Mouse (Mus musculus) testis, adult 2 months (tissue): Measurements from ENCODE around the gene Baz2b. TPM values are rescaled to one million over a fixed set of nuclear protein-coding genes. Genes with fewer than 3 reads are reported as not detected.
A peak's percentile ranks its signal among the peaks of the same experiment; 100 is the strongest.

Source experiments
- H3K27ac ChIP-seq: fragments of 200-500 bp; 2 replicates; pipeline ENCODE4 v1.5.1; 2012; ENCODE audit warnings: low read depth, low read length; ENCODE audit not compliant: control insufficient read depth, insufficient read depth
- H3K27me3 ChIP-seq: fragments of 200-500 bp; 2 replicates; pipeline ENCODE4 v1.6.1; 2012; ENCODE audit warnings: mild to moderate bottlenecking, low read length, moderate library complexity; ENCODE audit not compliant: control insufficient read depth, insufficient read depth
- H3K36me3 ChIP-seq: fragments of 200-500 bp; 2 replicates; pipeline ENCODE4 v1.6.1; 2012; ENCODE audit warnings: mild to moderate bottlenecking, low read length; ENCODE audit not compliant: control insufficient read depth, insufficient read depth
- H3K4me1 ChIP-seq: fragments of 200-500 bp; 2 replicates; pipeline ENCODE4 v1.6.1; 2012; ENCODE audit warnings: low read length; ENCODE audit not compliant: control insufficient read depth, insufficient read depth
- H3K4me3 ChIP-seq: fragments of 200-500 bp; 2 replicates; pipeline ENCODE4 v1.5.1; 2012; ENCODE audit warnings: low read depth, mild to moderate bottlenecking, low read length, moderate library complexity, mixed read lengths; ENCODE audit not compliant: control insufficient read depth
- CTCF ChIP-seq: fragments of 200-500 bp; IDR thresholded peaks from 2 replicates; pipeline ENCODE4 v1.5.1; 2012; ENCODE audit warnings: low read depth, mild to moderate bottlenecking, inconsistent platforms, low read length, moderate library complexity; ENCODE audit not compliant: control insufficient read depth, insufficient read depth, insufficient replicate concordance
- POLR2A ChIP-seq: fragments of 200-500 bp; IDR thresholded peaks from 2 replicates; pipeline ENCODE4 v1.6.1; 2012; ENCODE audit warnings: low read depth, mild to moderate bottlenecking, inconsistent platforms, low read length, moderate library complexity; ENCODE audit not compliant: control insufficient read depth
- polyA plus RNA-seq: library from polyadenylated mRNA; depleted of rRNA; stranded (reverse); fragments of >200 nt; gene quantifications from 2 replicates; pipeline ENCODE4 v1.2.3, GENCODE M21; 2012

Gene Baz2b
- polyA plus RNA-seq, 1 experiment, result 20.0 TPM

DNA sequence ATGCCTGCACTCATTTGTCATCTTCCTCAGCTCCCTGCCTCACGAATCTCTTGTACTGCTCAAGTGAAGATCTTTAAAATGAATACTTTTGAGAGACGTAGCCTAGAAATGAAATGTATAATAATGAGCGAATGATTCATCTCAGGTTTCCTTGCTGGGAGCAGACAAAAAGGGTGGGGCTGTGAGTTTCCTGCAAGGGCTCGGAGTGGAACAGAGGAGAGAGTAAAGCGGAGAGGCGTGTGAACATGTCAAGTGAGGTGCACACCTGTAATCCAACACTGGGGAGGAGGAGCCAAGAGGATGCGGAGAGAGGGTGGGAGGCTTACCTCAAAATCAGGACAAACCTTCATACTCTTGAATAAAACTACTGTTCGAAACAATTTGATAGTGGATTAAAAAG is 312.8 kb downstream of the Baz2b start:
- no peak overlapping the region for H3K27ac ChIP-seq
- H3K36me3 ChIP-seq, result no peaks in the 10 kb centered on the region
- no peaks in the 10 kb centered on the region; the same call in none of the 2 replicates for H3K4me1 ChIP-seq
- H3K4me3 ChIP-seq, result no peak overlapping the region
- no peaks in the 10 kb centered on the region for H3K27me3 ChIP-seq
- TF ChIP-seq CTCF (no peak), POLR2A (no peak)

DNA sequence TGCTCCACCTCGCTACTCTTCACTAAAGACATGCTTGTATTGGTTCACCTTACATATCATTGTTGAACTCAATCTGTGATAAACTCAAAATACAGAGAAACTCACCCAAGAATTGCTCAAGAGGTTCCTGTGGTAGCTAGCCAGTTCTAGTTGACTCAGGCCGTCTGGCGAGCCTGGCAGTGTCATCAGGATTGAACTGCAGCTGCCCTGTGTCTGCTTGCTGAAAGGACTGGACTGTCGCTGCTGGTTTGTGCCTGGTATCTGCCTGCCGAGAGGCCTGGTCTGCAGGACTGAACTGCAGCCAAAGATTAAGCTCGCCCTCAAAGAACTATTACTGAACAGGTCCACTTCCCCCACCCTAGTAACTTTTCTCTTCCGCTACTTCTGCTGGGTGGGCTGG is 313.2 kb downstream of the Baz2b start:
- no peaks in the 10 kb centered on the region; the same call in none of the 2 replicates for H3K4me1 ChIP-seq
- H3K27ac ChIP-seq, result no peak overlapping the region
- H3K4me3 ChIP-seq, result no peak overlapping the region
- no peaks in the 10 kb centered on the region for H3K36me3 ChIP-seq
- TF ChIP-seq POLR2A, result no peak
- no peak for TF ChIP-seq CTCF
- no peaks in the 10 kb centered on the region for H3K27me3 ChIP-seq

DNA sequence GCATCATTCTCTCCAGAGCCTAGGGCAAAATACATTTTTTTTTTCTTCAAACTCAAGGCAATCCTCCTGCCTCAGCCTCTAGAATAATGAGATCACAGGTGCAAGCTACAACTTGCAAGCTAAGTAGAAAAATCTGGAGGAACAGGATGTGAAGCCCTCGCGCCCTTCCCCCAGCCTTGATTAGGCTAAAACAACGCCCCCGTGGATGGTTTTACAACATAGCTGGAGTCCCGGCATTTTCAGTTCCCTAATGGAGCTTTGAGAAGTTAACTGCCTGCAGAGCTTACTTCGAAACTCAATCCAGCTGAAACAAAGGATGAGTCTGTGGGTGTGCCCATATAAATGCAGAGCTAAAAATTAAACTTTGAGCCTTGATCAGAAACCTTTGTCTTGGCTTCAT is 319.9 kb downstream of the Baz2b start:
- no peaks in the 10 kb centered on the region for H3K36me3 ChIP-seq
- no peak overlapping the region for H3K4me3 ChIP-seq
- TF ChIP-seq CTCF, result no peak
- no peak for TF ChIP-seq POLR2A
- no peak overlapping the region for H3K27ac ChIP-seq
- no peaks in the 10 kb centered on the region; the same call in none of the 2 replicates for H3K4me1 ChIP-seq
- H3K27me3 ChIP-seq, result no peaks in the 10 kb centered on the region

DNA sequence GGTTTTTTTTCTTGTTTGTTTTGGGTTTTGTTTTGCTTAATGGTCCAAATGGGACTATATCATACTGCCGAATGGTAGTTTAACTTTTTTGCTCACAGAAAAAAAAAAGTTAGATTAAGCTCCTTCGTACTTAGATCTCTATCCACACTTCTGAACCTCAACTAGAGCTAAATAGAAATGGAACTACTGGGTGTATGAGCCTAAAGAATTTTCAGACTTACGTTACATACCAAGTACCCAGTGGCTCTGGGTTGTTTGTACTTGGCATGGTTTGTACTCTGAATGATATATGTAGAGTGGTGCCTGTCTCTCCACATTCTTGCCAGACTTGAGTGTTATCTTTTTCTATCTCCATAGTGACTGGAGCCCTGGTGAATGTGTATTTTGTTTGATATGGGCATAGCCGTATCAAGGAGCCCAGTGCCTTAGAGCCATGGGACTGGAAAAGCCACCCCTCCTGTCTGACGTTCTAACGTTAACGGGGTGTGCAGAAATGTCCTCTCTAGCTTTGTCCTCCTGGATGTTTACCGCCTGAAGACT is 326.8 kb downstream of the Baz2b start:
- Histone ChIP-seq H3K36me3 (no peaks in the 10 kb centered on the region), H3K27ac (peak overlapping the region; percentile 7), H3K27me3 (no peaks in the 10 kb centered on the region), H3K4me1 (peaks cover 4% of the 10 kb centered on the region), H3K4me3 (peak overlapping the region; percentile 89)
- TF ChIP-seq CTCF (no peak), POLR2A (no peak)

DNA sequence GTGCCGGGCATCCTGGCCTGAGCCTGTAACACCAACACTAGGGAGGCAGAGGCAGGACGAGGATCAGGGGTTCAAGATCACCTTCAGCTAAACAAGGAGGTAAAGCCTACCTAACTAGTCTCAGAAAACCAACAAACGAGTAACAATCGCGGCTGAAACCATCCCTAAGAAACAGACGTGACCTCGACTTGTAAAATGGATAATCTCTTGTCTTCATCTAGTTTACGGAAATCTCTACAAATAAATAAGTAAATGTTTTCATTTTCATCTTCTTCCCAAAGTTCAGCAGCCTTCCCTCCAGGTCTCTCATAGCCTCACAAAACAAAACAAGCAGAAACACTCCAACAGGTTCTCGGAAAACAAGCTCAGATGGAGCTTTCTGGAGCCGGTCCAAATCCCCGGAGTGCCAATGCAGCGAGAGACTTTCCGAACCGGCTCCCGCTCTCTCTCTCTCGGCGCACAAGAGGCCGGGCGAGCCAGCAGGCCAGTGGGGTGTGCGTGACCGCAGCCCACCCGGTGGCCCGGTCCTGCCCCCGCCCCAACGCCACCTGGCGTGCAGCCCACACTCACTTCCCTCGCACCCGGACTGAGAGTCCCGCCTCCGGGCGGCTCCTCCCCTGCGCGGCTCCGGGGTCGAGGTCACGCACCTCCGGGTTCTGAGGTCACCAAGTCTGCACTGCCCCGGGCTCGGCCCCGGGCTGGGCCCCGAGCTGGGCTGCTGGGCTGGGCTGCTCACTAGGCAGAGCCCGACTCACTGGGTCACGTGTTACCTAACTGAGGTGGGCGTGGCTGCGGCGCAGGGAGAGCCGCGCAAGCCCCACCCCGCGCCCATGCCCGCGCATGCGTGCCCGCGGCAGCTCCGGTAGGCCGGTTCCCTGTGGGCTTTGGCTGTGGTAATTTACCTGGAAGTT is 327.6 kb downstream of the Baz2b start, which contains the start of gene Wdsub1:
Gene Wdsub1 (minus strand): TSS at position 761 of the 911 bp plus-strand sequence.
- Histone ChIP-seq H3K27me3 (no peaks in the 10 kb centered on the region), H3K36me3 (no peaks in the 10 kb centered on the region), H3K4me1 (peaks cover 4% of the 10 kb centered on the region), H3K4me3 (peak within 1 kb of the TSS; percentile 89), H3K27ac (peak within 1 kb of the TSS; percentile 77)
- TF ChIP-seq POLR2A (peak; percentile 88), CTCF (no peak)

DNA sequence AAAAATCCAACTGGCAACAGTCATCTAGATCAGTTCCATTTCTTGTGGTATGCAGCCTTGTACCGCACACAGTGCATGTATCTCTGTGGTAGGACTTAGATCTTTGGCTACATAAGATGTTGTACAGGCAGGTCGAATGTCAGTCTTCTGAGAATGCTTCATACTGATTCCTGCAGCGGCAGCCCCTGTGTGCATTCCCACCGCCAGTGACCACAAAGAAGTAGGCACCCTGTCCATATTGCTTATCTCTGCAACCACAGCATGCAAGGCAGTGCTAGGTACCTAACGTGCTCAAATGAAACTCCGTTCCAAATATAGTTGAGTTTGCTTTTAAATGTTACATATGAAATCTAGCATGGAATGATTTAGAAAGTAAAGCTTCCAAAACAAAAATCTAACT is 328.2 kb downstream of the Baz2b start:
- Histone ChIP-seq H3K27me3 (no peaks in the 10 kb centered on the region), H3K4me1 (peaks cover 4% of the 10 kb centered on the region), H3K27ac (0 out of 2 replicates have a peak overlapping the region, but pooled peaks have one; percentile 77), H3K4me3 (peak overlapping the region; percentile 89), H3K36me3 (no peaks in the 10 kb centered on the region)
- no peak for TF ChIP-seq CTCF
- TF ChIP-seq POLR2A, result no peak

DNA sequence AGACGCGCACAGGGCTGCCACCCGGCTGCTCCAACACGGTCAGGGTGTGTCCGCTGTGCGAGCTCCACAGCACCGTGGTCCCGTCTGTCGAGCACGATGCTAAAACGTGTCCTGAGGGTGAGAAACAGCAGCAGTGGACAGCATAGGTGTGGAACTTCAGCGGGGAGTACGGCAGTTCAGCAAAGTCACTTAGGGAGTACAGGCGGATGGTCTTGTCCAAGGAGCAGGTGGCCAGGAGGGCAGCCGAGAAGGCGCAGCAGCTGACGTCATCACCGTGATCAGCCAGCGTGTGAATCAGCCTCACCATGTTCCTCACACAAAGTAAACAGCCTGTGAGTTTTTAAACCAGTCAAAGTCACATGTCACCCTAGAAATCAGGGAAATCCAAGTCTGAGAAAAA is 331.4 kb downstream of the Baz2b start:
- H3K36me3 ChIP-seq, result no peaks in the 10 kb centered on the region
- peaks cover 4% of the 10 kb centered on the region for H3K4me1 ChIP-seq
- no peaks in the 10 kb centered on the region for H3K27me3 ChIP-seq
- H3K4me3 ChIP-seq, result peak overlapping the region; percentile 82
- no peak for TF ChIP-seq POLR2A
- TF ChIP-seq CTCF, result no peak
- no peak overlapping the region for H3K27ac ChIP-seq

DNA sequence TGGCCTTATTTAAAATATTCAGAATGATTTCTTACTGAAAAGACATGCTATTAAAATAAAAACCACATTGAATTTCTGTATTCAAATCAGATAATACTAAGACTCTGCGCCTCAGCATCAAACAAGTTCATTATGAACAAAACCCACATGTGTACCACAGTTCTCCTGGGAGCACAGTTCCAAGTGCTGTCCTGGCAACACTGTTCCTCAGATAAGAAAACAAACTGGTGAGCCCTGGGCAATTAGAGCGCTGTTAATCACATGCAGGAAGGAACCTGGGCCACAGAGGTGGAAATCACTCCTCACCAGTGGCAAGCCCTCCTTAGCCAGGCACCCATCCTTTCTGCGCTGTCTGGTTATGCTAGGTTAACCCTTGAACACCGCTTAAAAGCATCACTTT is 332.3 kb downstream of the Baz2b start:
- TF ChIP-seq CTCF, result no peak
- no peak overlapping the region for H3K27ac ChIP-seq
- no peaks in the 10 kb centered on the region for H3K27me3 ChIP-seq
- peaks cover 4% of the 10 kb centered on the region for H3K4me1 ChIP-seq
- H3K36me3 ChIP-seq, result no peaks in the 10 kb centered on the region
- H3K4me3 ChIP-seq, result no peak overlapping the region
